Mouse (Mus musculus): ENCODE data around the gene Map3k10. TPM values are rescaled to one million over a fixed set of nuclear protein-coding genes. Genes with fewer than 3 reads are reported as not detected.

The Map3k10 gene
- polyA plus RNA-seq, 1 experiment from 2014 or later, result 14.3 TPM

DNA sequence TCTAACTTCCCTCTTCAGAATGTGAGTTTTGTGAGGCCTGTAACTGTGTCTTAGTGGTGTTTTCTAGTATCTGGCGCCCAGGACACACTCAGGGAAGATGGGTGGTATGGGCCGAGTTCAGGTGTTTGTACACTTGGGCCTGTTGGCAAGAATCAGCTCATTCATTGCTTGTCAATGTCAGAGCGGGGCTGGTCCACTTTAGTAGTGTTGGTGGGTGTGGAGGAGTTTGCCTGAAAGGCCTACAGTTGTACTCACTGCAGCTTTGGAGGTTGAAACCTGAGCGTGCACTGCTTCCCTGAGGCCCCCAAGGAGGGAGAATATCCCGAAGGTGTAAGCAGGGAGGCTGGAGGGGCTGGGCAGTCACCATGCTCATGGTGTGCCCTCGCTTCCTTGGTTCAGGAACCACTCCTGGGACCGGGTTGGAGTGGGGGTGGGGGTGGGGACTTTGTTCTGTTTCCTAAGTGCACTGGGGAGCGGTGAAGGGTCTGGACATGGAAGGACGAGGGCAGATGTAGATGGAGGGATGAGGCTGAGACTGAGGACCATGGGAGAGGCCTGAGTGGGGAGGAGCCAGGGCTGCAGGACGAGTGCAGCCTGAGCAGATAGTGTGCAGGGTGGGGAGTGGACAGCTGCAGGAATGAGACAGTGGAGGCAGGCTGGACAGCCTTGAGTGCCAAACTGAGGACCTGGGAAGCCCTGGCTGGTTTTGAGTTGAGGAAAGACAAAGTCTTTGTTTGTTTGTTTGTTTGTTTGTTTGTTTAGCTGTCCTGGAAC, 67.7 kb downstream of the Map3k10 start:
- no peak for ATAC-seq
- no peaks in the 10 kb centered on the region for H3K36me3 ChIP-seq (ENCODE audit: control insufficient read depth, insufficient read depth)
- 68% methylated on average over 10 of the region's 10 CpGs for WGBS
- no peak overlapping the region for H3K9ac ChIP-seq (replicated peaks; ENCODE audit: low read depth, low read length)
- H3K27ac ChIP-seq (ENCODE audit: low read length), result no peak overlapping the region
- H3K9me3 ChIP-seq (ENCODE audit: control insufficient read depth, low read length), result no peaks in the 10 kb centered on the region
- no peak overlapping the region for H3K4me2 ChIP-seq (ENCODE audit: low read length)
- no peaks in the 10 kb centered on the region for H3K27me3 ChIP-seq (replicated peaks; ENCODE audit: control insufficient read depth, insufficient read depth, low read length)
- H3K4me3 ChIP-seq (replicated peaks; ENCODE audit: low read length), result no peak overlapping the region
- peaks cover 50% of the 10 kb centered on the region for H3K4me1 ChIP-seq (replicated peaks; ENCODE audit: control insufficient read depth, insufficient read depth, low read length)

Other genes starting within 250 kb of the Map3k10 start
- gene Sptbn4, start 226.9 kb downstream of the Map3k10 start, polyA plus RNA-seq (2015; fragmentation: Nextera tagmentation; extraction: Ambion mirVana), result 2.3 and 2.5 TPM in 2 replicates
- 14.9 and 16.8 TPM in 2 replicates for gene Blvrb, start 226.6 kb downstream of the Map3k10 start, polyA plus RNA-seq (2015; fragmentation: Nextera tagmentation; extraction: Ambion mirVana)
- 11.6 and 14.8 TPM in 2 replicates for gene Sertad3, start 200.8 kb downstream of the Map3k10 start, polyA plus RNA-seq (2015; fragmentation: Nextera tagmentation; extraction: Ambion mirVana)
- gene Sertad1, start 187.7 kb downstream of the Map3k10 start, polyA plus RNA-seq (2015; fragmentation: Nextera tagmentation; extraction: Ambion mirVana), result 6.5 and 7.0 TPM in 2 replicates
- gene Prx, start 175.3 kb downstream of the Map3k10 start, polyA plus RNA-seq (2015; fragmentation: Nextera tagmentation; extraction: Ambion mirVana), result 1.1 and 1.3 TPM in 2 replicates
- 0.24 and 0.67 TPM in 2 replicates for gene Hipk4, start 151.3 kb downstream of the Map3k10 start, polyA plus RNA-seq (2015; fragmentation: Nextera tagmentation; extraction: Ambion mirVana)
- 109 and 139 TPM in 2 replicates for gene Pld3, start 121.4 kb downstream of the Map3k10 start, polyA plus RNA-seq (2015; fragmentation: Nextera tagmentation; extraction: Ambion mirVana)
- gene 2310022A10Rik, start 121.4 kb downstream of the Map3k10 start, polyA plus RNA-seq (2015; fragmentation: Nextera tagmentation; extraction: Ambion mirVana), result 39.1 and 40.2 TPM in 2 replicates
- 83.7 and 99.3 TPM in 2 replicates for gene Akt2, start 83.0 kb downstream of the Map3k10 start, polyA plus RNA-seq (2015; fragmentation: Nextera tagmentation; extraction: Ambion mirVana)
- gene Ttc9b, start 20.7 kb downstream of the Map3k10 start, polyA plus RNA-seq (2015; fragmentation: Nextera tagmentation; extraction: Ambion mirVana), result 56.2 and 65.7 TPM in 2 replicates
- gene Zfp607b, start 14.7 kb upstream of the Map3k10 start, polyA plus RNA-seq (2015; fragmentation: Nextera tagmentation; extraction: Ambion mirVana), result 13.8 and 14.5 TPM in 2 replicates
- gene Zfp60, start 56.8 kb upstream of the Map3k10 start, polyA plus RNA-seq (2015; fragmentation: Nextera tagmentation; extraction: Ambion mirVana), result 132 and 133 TPM in 2 replicates
- gene Zfp626, start 132.6 kb upstream of the Map3k10 start, polyA plus RNA-seq (2015; fragmentation: Nextera tagmentation; extraction: Ambion mirVana), result 2.4 and 2.7 TPM in 2 replicates
- 12.2 and 14.0 TPM in 2 replicates for gene Zfp59, start 164.0 kb upstream of the Map3k10 start, polyA plus RNA-seq (2015; fragmentation: Nextera tagmentation; extraction: Ambion mirVana)
- gene Zfp607a, start 182.9 kb upstream of the Map3k10 start, polyA plus RNA-seq (2015; fragmentation: Nextera tagmentation; extraction: Ambion mirVana), result 1.9 and 2.1 TPM in 2 replicates

Measured in forebrain, embryonic 16.5 days (tissue).